Mouse (Mus musculus): Measurements from ENCODE around the gene Ly86.
A peak's percentile ranks its signal among the peaks of the same experiment; 100 is the strongest.

Gene Ly86

DNA sequence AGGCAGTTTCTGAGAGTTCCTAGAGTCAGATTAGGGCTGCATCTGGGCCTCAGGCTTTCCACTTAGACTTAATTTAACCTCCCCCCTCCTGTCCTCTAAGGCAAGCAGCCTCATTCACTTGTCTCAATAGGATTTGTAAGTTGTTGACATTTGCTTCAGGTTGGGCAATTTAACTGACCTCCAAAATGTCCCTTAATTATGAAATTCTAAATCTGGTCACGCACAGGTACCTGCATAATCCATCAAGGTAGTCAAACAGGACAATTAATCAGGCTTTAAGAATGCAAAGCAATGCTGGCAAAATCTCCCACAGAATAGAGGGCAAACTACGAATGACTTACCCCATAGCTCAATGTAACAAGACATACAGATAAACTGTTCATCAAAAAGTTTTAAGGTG is 8.0 kb downstream of the Ly86 start:
- DNase-seq (ENCODE audit: low spot score in 2 of 2), result no peak

DNA sequence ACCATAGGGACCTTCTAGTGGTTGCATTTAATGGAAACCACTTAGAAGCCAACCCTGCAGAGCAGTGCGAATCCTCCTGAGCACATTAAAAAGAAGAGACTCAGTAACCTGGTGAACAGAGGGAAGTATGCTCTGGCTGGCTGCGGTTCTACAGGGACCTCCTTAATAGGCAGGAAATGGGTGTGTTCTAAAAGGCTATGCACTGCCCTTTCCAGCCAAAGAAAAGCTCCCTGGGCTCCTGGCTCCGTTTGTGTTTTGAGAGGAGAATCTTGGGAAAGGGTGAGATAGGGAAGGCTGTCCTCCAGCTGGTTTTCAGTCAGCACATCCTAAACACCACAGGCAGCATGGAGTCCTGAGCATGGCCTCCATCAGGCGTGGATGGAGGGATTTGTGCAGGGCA is 8.9 kb downstream of the Ly86 start:
- no peak for DNase-seq (ENCODE audit: low spot score in 2 of 2)

- DNase-seq (ENCODE audit: low spot score in 2 of 2), result no peak
Observed at GRCm38 (mm10) chr13:37354432-37354831, 9.4 kb downstream of the Ly86 start.

DNA sequence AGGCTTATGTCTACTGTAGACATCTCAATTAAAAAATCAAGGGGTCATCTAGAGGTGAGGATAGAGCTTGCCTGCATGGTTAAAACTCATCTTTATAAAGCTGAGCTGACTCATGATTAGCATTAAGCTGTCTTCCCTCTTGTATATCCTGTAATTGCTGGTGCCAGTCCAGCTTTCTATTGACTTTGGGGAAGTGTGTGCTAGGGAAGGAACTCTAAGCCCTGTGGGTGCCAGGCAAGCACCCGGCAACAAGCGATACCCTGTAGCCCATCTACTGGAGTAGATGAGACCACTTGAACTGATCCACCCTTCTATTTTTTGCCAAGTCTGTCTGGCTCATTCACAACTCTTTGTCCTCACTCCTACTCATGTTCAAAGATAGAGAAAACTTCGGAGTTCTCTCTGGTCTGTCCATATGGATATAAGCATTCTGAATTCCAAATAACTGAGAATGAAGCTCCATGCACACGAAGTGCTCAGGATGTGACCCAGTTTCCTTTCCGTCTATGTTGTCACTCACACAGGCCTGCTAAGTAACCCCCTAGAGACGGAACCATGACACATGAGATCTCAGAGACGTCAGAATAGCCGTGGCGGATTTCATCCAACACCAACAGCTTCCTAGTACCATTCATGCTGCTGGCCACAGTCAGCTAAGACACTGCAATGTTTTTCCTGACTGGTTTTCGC is 10.8 kb downstream of the Ly86 start:
- no peak for DNase-seq (ENCODE audit: low spot score in 2 of 2)

- DNase-seq (ENCODE audit: low spot score in 2 of 2), result no peak
Observed at GRCm38 (mm10) chr13:37356549-37356948, 11.5 kb downstream of the Ly86 start.

DNA sequence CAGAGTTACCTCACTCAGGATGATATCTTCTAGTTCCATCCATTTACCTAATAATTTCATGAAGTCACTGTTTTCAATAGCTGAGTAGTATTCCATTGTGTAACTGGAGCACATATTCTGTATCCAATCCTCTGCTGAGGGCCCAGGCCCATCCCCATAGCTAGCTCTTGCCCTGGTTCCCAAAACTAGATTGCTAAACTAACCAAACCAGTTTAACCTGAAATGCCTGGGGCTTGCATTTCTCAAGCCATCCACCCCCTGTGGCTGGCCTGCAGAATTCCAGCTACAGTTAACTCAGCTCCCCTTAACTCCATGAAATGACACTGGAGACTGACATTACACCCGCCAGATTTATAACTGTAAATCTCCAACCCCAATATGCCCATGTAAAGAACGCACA is 13.1 kb downstream of the Ly86 start:
- no peak for DNase-seq (ENCODE audit: low spot score in 2 of 2)

GRCm38 (mm10) chr13:37361249-37361648 is 16.2 kb downstream of the Ly86 start:
- DNase-seq (ENCODE audit: low spot score in 2 of 2), result no peak

DNA sequence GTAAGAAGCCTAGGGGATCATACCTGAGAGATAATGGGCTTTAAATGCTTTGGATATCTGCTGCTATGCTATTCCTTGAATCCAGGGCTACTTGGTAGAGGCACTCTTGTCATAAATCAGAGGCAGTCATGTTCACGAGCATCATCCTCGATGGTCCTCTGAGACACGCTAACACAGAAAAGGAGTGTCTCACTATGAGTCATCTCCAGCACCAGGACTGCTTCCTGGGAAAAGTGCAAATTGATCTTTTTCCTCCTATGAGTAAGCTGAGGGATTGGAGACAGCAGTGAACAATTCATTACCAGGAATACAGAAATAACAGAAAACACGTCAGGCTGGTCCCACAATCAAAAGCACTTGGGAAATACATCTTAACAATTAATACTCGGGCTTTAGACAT is 19.3 kb downstream of the Ly86 start:
- DNase-seq (ENCODE audit: low spot score in 2 of 2), result no peak

DNA sequence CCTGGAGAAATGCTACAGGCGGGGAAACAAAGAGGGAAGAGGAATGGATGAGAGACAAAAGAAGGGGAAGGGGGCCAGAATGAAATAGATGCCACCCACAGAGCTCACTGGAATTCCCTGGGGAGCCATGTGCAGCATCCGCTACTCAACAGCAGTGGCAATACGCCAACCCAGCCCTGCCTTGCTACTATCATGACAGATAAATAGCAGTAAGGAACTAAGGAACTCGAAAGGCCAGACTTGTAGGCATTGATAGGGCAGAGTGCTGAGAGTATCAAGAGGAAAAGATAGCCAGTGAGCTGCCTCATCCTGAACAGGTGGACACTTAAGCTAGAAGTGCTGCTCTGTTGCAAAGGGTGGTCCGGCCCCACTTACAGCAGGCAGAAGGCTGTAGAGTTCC is 31.4 kb downstream of the Ly86 start:
- DNase-seq (ENCODE audit: low spot score in 2 of 2), result no peak

GRCm38 (mm10) chr13:37388222-37389202 is 43.5 kb downstream of the Ly86 start:
- DNase-seq (ENCODE audit: low spot score in 2 of 2), result peak; percentile 22 to 36

DNA sequence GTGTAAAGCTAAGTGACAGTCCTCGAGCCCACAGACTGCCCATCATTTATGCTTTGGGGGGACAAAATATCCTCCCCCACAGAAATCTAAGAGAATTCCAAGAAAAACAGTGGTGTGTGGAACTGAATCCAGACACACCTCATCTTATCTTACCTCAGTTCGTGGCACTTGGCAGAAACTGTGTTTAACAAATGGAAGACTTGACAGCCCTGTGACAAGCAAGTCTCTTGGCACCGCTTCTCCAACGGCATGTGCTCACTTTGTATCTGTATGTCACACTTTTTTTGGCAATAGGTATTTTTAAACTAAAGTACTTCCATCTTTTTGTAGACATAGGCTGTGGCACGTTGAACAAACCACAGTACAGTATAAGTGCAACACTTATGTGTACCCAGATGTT is 44.3 kb downstream of the Ly86 start:
- DNase-seq (ENCODE audit: low spot score in 2 of 2), result no peak

DNA sequence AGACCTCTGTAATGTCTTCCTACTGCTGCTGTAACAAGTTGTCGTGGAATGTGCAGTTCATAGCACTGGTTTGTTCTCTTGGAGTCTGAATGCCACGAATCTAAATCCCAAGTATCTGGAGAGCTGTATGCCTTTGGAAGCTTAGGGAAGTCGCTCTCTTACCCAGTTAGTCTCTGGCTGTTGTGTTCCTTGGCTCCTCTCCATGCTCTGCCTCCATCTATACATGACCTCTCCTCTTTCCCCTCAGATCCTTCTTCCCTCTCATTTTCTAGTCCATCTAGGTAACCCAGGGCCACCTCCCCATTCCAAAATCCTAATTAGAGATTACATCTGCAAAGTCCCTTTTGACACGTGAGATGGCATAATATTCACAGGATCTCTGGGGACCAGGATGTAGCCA is 53.8 kb downstream of the Ly86 start:
- no peak for DNase-seq (ENCODE audit: low spot score in 2 of 2)

GRCm38 (mm10) chr13:37399340-37399739 is 54.3 kb downstream of the Ly86 start:
- DNase-seq (ENCODE audit: low spot score in 2 of 2), result no peak

DNA sequence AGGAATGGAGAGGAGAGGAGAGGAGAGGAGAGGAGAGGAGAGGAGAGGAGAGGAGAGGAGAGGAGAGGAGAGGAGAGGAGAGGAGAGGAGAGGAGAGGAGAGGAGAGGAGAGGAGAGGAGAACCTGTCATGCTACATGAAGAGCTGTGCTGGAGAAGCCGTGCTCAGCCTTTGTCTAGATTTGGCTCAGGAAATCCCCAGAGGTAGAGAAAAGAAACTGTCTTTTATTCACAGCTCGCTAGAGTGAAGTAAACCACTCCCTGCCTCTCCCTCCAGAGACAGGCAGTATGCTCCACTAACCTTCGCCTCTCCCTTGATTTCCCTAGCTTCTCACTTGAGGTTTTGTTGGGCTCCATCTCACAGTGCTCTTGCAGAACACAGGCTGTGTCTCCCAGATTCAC is 57.4 kb downstream of the Ly86 start:
- no peak for DNase-seq (ENCODE audit: low spot score in 2 of 2)

GRCm38 (mm10) chr13:37403708-37404107 is 58.7 kb downstream of the Ly86 start:
- DNase-seq (ENCODE audit: low spot score in 2 of 2), result no peak

DNA sequence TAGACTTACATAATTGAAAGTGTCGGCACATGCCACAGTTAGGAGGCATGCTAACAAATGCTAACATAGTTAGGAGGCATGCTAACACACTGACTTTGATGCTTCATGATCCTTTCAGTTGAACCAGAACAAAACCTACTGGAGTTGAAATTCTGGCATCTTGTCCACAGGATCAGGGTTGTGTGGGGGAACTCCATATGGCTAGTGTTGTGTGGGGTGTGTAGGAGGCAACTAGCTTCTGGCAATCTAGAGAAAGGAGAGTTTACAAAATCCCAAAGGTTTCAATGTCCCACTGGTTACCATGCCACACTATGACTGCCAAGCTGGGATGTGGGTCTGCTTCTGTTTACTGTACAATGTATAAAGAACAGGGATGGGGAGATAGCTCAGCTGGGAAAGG is 70.7 kb downstream of the Ly86 start:
- DNase-seq (ENCODE audit: low spot score in 2 of 2), result peak; percentile 13 to 20

GRCm38 (mm10) chr13:37423416-37423815 is 78.4 kb downstream of the Ly86 start:
- DNase-seq (ENCODE audit: low spot score in 2 of 2), result no peak

DNA sequence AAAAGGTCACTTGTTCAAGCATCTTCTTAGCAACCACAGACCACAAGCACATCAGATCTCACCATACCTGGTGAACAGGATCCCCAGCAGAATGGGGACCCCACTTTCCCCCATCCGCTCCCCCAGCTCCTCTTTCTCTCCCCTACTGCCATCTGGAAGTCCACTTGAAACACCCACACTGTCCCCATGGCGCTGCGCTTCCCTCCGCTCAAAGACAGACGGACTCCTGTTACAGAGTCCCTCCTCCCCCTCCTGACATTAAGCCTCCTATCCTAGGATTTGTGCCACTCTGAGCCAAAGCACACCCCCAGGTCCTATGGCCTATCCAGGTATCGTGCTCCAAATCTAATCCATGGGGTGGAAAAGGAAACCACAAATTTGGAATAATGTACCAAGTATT is 79.9 kb downstream of the Ly86 start:
- no peak for DNase-seq (ENCODE audit: low spot score in 2 of 2)

- DNase-seq (ENCODE audit: low spot score in 2 of 2), result no peak
Observed at GRCm38 (mm10) chr13:37425406-37425805, 80.4 kb downstream of the Ly86 start.

- no peak for DNase-seq (ENCODE audit: low spot score in 2 of 2)
Observed at GRCm38 (mm10) chr13:37426578-37427336, 81.7 kb downstream of the Ly86 start.

- DNase-seq (ENCODE audit: low spot score in 2 of 2), result no peak
Observed at GRCm38 (mm10) chr13:37428496-37428895, 83.5 kb downstream of the Ly86 start.

DNA sequence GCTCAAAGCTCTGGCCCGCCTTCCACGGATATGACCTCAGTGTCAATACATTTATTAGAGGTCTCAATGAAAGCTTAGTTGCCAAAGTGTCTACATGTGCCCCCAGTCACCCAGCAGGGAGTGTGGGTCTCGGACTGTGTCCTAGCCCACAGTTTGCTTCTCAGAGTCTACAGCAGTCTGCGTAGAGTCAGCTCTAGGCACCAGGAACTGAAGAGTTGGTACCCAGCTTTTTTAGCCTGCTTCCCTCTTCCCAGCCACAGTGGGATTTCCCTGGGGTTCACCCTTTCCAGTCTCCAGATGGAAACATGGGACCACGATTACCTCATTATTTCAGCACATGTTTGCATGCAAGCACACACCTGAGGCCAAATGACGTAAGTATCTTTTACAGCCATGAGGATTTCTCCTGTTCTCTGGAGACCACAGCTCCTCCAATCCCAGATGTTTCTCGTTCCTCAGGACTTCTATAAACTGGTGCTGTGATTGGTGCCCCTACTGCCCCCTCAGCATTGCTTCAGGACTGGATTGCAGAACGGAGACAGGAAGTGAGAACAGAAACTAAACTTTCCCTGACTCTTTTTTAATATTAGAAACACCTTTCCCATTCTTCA is 84.8 kb downstream of the Ly86 start:
- DNase-seq (ENCODE audit: low spot score in 2 of 2), result no peak

All from frontal cortex, postnatal 14 days (tissue).